ENCODE assay signal across 15 mouse cellular contexts in genomic region chr10:127185101-127185500, GRCm38 (mm10). TPM values are rescaled to one million over a fixed set of nuclear protein-coding genes. Genes with fewer than 3 reads are reported as not detected.
A peak's percentile ranks its signal among the peaks of the same experiment; 100 is the strongest.
DNase-seq lines count a peak whose midpoint lies in the region; ATAC-seq lines count a peak whose summit lies in the region.
"Had no signal": no experiment of that assay in that cellular context is flagged by ENCODE, and none has a peak within 500 bp of the region (broad histone marks: within the 10 kb centered on the region; RNA-seq: fewer than 3 reads in every experiment).

No protein-coding gene starts in this region.

- H3K9ac ChIP-seq in forebrain, embryonic 11.5 days (ENCODE audit: low read length) = no peak overlapping the region
- H3K9ac ChIP-seq in forebrain, embryonic 12.5 days = no peak overlapping the region
- H3K9ac ChIP-seq in midbrain, embryonic 11.5 days (ENCODE audit: low read length) = no peak overlapping the region
- H3K9ac ChIP-seq: limb, embryonic 12.5 days; stomach, embryonic 15.5 days had no signal

- H3K27me3 ChIP-seq in forebrain, embryonic 11.5 days (ENCODE audit: control insufficient read depth, insufficient read depth, low read length) = peaks cover 12% of the 10 kb centered on the region
- H3K27me3 ChIP-seq in forebrain, embryonic 12.5 days = peaks cover 34% of the 10 kb centered on the region
- peaks cover 12% of the 10 kb centered on the region for H3K27me3 ChIP-seq in midbrain, embryonic 11.5 days (ENCODE audit: control insufficient read depth, insufficient read depth, low read length)
- peaks cover 56% of the 10 kb centered on the region for H3K27me3 ChIP-seq in midbrain, embryonic 10.5 days (ENCODE audit: low read depth, poor library complexity, severe bottlenecking)

- H3K36me3 ChIP-seq in forebrain, embryonic 11.5 days (ENCODE audit: control insufficient read depth, insufficient read depth, low read length) = peaks cover 6% of the 10 kb centered on the region; the same call in 1 of the 2 replicates
- peaks cover 12% of the 10 kb centered on the region for H3K36me3 ChIP-seq in forebrain, embryonic 12.5 days (replicated peaks)
- H3K36me3 ChIP-seq in midbrain, embryonic 11.5 days (ENCODE audit: control insufficient read depth, insufficient read depth, low read length) = peaks cover 5% of the 10 kb centered on the region; the same call in 1 of the 2 replicates
- H3K36me3 ChIP-seq in midbrain, embryonic 10.5 days = peaks cover 36% of the 10 kb centered on the region

- H3K27ac ChIP-seq in forebrain, embryonic 11.5 days (ENCODE audit: low read depth, low read length) = no peak overlapping the region
- no peak overlapping the region for H3K27ac ChIP-seq in forebrain, embryonic 12.5 days
- no peak overlapping the region for H3K27ac ChIP-seq in midbrain, embryonic 11.5 days (ENCODE audit: low read depth, low read length)
- H3K27ac ChIP-seq in midbrain, embryonic 10.5 days (replicated peaks) = no peak overlapping the region
- H3K27ac ChIP-seq: limb, embryonic 12.5 days; macrophage; stomach, embryonic 15.5 days had no signal

- H3K4me1 ChIP-seq in forebrain, embryonic 11.5 days (replicated peaks; ENCODE audit: control insufficient read depth, insufficient read depth, low read length) = peaks cover 9% of the 10 kb centered on the region
- peaks cover 50% of the 10 kb centered on the region for H3K4me1 ChIP-seq in forebrain, embryonic 12.5 days
- H3K4me1 ChIP-seq in midbrain, embryonic 11.5 days (ENCODE audit: control insufficient read depth, insufficient read depth, low read length) = peaks cover 20% of the 10 kb centered on the region
- peaks cover 63% of the 10 kb centered on the region for H3K4me1 ChIP-seq in midbrain, embryonic 10.5 days

- peak; percentile 47 for DNase-seq in forebrain, embryonic 11.5 days (ENCODE audit: low spot score)
- DNase-seq in midbrain, embryonic 11.5 days (ENCODE audit: low spot score, missing footprints) = peak; percentile 86
- no peak for DNase-seq in midbrain, embryonic 10.5 days (ENCODE audit: low spot score)
- DNase-seq in 416B (ENCODE audit: low read depth) (peak; percentile 49), ZHBTc4 (ENCODE audit: low read depth, low spot score) (peak; percentile 84)
- DNase-seq in urinary bladder, adult 2 months (ENCODE audit: low spot score) = no peak
- DNase-seq in kidney, postnatal 10 days = no peak
- DNase-seq: cerebellum, adult 8-10 months; heart, postnatal 4 days; kidney, postnatal 25 days had no signal

- H3K4me3 ChIP-seq in forebrain, embryonic 11.5 days (ENCODE audit: low read depth, low read length) = no peak overlapping the region
- H3K4me3 ChIP-seq in forebrain, embryonic 12.5 days (replicated peaks) = no peak overlapping the region
- no peak overlapping the region for H3K4me3 ChIP-seq in midbrain, embryonic 11.5 days (ENCODE audit: low read depth, low read length)
- H3K4me3 ChIP-seq in midbrain, embryonic 10.5 days = no peak overlapping the region
- H3K4me3 ChIP-seq: limb, embryonic 12.5 days; stomach, embryonic 15.5 days had no signal

- ATAC-seq in forebrain, embryonic 11.5 days (replicated peaks; ENCODE audit: low FRiP score) = no peak
- ATAC-seq in forebrain, embryonic 12.5 days (ENCODE audit: low FRiP score) = no peak
- ATAC-seq in midbrain, embryonic 11.5 days (ENCODE audit: low FRiP score) = no peak

- no peaks in the 10 kb centered on the region for H3K9me3 ChIP-seq in forebrain, embryonic 11.5 days (ENCODE audit: control insufficient read depth, low read length)
- 0 out of 2 replicates have a peak, but pooled peaks cover 3% of the 10 kb centered on the region for H3K9me3 ChIP-seq in forebrain, embryonic 12.5 days
- H3K9me3 ChIP-seq in midbrain, embryonic 11.5 days (ENCODE audit: control insufficient read depth, low read length) = no peaks in the 10 kb centered on the region
- H3K9me3 ChIP-seq in midbrain, embryonic 10.5 days (replicated peaks) = no peaks in the 10 kb centered on the region
- H3K9me3 ChIP-seq: stomach, embryonic 15.5 days had no signal

- H3K4me2 ChIP-seq in forebrain, embryonic 11.5 days (ENCODE audit: low read depth, low read length, severe bottlenecking) = no peak overlapping the region
- no peak overlapping the region for H3K4me2 ChIP-seq in forebrain, embryonic 12.5 days
- H3K4me2 ChIP-seq in midbrain, embryonic 11.5 days = no peak overlapping the region
- H3K4me2 ChIP-seq: heart, embryonic 11.5 days; limb, embryonic 12.5 days; stomach, embryonic 15.5 days had no signal

- 66% methylated on average over 9 of the region's 9 CpGs for WGBS in forebrain, embryonic 11.5 days
- WGBS in forebrain, embryonic 12.5 days = 77% methylated on average over 9 of the region's 9 CpGs
- 65% methylated on average over 9 of the region's 9 CpGs for WGBS in midbrain, embryonic 11.5 days
- WGBS in midbrain, embryonic 10.5 days = 71% methylated on average over 9 of the region's 9 CpGs

RNA-seq across cellular contexts. Expression of gene Slc26a10, which starts 4.7 kb away (rescaled TPM):
- 0.93 and 1.1 TPM in 2 replicates for polyA plus RNA-seq in forebrain, embryonic 11.5 days (2014; fragmentation: Nextera tagmentation; extraction: Ambion mirVana)
- polyA plus RNA-seq in forebrain, embryonic 12.5 days (2016; fragmentation: Nextera tagmentation; extraction: Ambion mirVana) = 0.86 and 2.2 TPM in 2 replicates
- 0.51 and 0.58 TPM in 2 replicates for polyA plus RNA-seq in midbrain, embryonic 11.5 days (2014; fragmentation: Nextera tagmentation; extraction: Ambion mirVana)
- polyA plus RNA-seq in midbrain, embryonic 10.5 days (2016; fragmentation: Nextera tagmentation; extraction: Ambion mirVana) = 0.87 and 1.4 TPM in 2 replicates
- 0.72 and 1.5 TPM in 2 replicates for polyA plus RNA-seq in urinary bladder, adult 2 months (2012; rRNA removed)

RNA-seq across cellular contexts. Expression of gene Arhgef25, which starts 4.8 kb away (rescaled TPM):
- polyA plus RNA-seq in forebrain, embryonic 11.5 days (2014; fragmentation: Nextera tagmentation; extraction: Ambion mirVana) = 31.6 and 33.5 TPM in 2 replicates
- polyA plus RNA-seq in forebrain, embryonic 12.5 days (2016; fragmentation: Nextera tagmentation; extraction: Ambion mirVana) = 32.3 and 36.4 TPM in 2 replicates
- 25.8 and 28.2 TPM in 2 replicates for polyA plus RNA-seq in midbrain, embryonic 11.5 days (2014; fragmentation: Nextera tagmentation; extraction: Ambion mirVana)
- 24.8 and 28.7 TPM in 2 replicates for polyA plus RNA-seq in midbrain, embryonic 10.5 days (2016; fragmentation: Nextera tagmentation; extraction: Ambion mirVana)
- polyA plus RNA-seq in urinary bladder, adult 2 months (2012; rRNA removed) = 178 and 188 TPM in 2 replicates
- polyA plus RNA-seq: macrophage had no signal

RNA-seq across cellular contexts. Expression of gene Dtx3, which starts 10.4 kb away (rescaled TPM):
- 157 and 170 TPM in 2 replicates for polyA plus RNA-seq in forebrain, embryonic 11.5 days (2014; fragmentation: Nextera tagmentation; extraction: Ambion mirVana)
- polyA plus RNA-seq in forebrain, embryonic 12.5 days (2016; fragmentation: Nextera tagmentation; extraction: Ambion mirVana) = 170 and 172 TPM in 2 replicates
- polyA plus RNA-seq in midbrain, embryonic 11.5 days (2014; fragmentation: Nextera tagmentation; extraction: Ambion mirVana) = 130 and 138 TPM in 2 replicates
- 119 and 142 TPM in 2 replicates for polyA plus RNA-seq in midbrain, embryonic 10.5 days (2016; fragmentation: Nextera tagmentation; extraction: Ambion mirVana)
- 193 and 272 TPM in 2 replicates for polyA plus RNA-seq in urinary bladder, adult 2 months (2012; rRNA removed)

RNA-seq across cellular contexts. Expression of gene B4galnt1, which starts 20.1 kb away (rescaled TPM):
- 7.8 and 8.4 TPM in 2 replicates for polyA plus RNA-seq in forebrain, embryonic 11.5 days (2014; fragmentation: Nextera tagmentation; extraction: Ambion mirVana)
- polyA plus RNA-seq in forebrain, embryonic 12.5 days (2016; fragmentation: Nextera tagmentation; extraction: Ambion mirVana) = 13.3 and 14.7 TPM in 2 replicates
- 8.1 and 9.4 TPM in 2 replicates for polyA plus RNA-seq in midbrain, embryonic 11.5 days (2014; fragmentation: Nextera tagmentation; extraction: Ambion mirVana)
- 4.9 and 6.1 TPM in 2 replicates for polyA plus RNA-seq in midbrain, embryonic 10.5 days (2016; fragmentation: Nextera tagmentation; extraction: Ambion mirVana)
- 6.2 and 7.9 TPM in 2 replicates for polyA plus RNA-seq in urinary bladder, adult 2 months (2012; rRNA removed)

RNA-seq across cellular contexts. Expression of gene Pip4k2c, which starts 26.3 kb away (rescaled TPM):
- polyA plus RNA-seq in forebrain, embryonic 11.5 days (2014; fragmentation: Nextera tagmentation; extraction: Ambion mirVana) = 16.4 and 17.2 TPM in 2 replicates
- 19.4 and 20.2 TPM in 2 replicates for polyA plus RNA-seq in forebrain, embryonic 12.5 days (2016; fragmentation: Nextera tagmentation; extraction: Ambion mirVana)
- 10.3 and 11.4 TPM in 2 replicates for polyA plus RNA-seq in midbrain, embryonic 11.5 days (2014; fragmentation: Nextera tagmentation; extraction: Ambion mirVana)
- polyA plus RNA-seq in midbrain, embryonic 10.5 days (2016; fragmentation: Nextera tagmentation; extraction: Ambion mirVana) = 16.5 and 18.1 TPM in 2 replicates
- 47.7 and 48.4 TPM in 2 replicates for polyA plus RNA-seq in urinary bladder, adult 2 months (2012; rRNA removed)

Comparison
In these comparisons a context has a peak if more than half of its experiments do, and no peak if none do; other contexts are left out.
1. DNase-seq: peak in forebrain, embryonic 11.5 days (single experiment), midbrain, embryonic 11.5 days (single experiment), 416B (single experiment) and ZHBTc4 (single experiment); none in midbrain, embryonic 10.5 days (single experiment), urinary bladder, adult 2 months (single experiment) and kidney, postnatal 10 days (single experiment).